Mouse (Mus musculus): ENCODE data around the gene Arhgap35. TPM values are rescaled to one million over a fixed set of nuclear protein-coding genes. Genes with fewer than 3 reads are reported as not detected.

Arhgap35 gene
- polyA plus RNA-seq, 1 experiment from 2014 or later = 32.2 TPM

DNA sequence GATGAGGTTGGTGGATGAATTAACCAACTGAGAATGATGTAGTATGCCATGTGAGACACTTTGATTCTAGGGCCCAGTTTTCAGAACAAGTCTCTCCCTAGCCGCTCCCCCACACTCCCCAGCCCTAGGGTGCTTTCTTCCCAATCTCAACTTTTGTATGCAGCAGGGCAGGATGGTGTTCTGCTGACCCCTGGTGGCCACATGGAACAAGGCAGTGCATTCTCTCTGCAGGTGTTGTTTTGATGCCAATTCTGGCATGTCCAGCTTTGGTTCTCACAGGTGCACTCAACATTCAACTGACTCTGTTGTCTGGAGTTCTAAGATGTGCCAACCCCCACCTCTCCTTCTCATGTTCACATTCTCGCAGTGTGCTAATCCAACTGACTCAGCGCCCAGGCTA, 123.0 kb downstream of the Arhgap35 start:
- H3K9me3 ChIP-seq (replicated peaks; ENCODE audit: control insufficient read depth, low read length, poor library complexity, severe bottlenecking) = no peaks in the 10 kb centered on the region
- no peaks in the 10 kb centered on the region for H3K27me3 ChIP-seq (ENCODE audit: control insufficient read depth, insufficient read depth, low read depth, low read length)
- H3K4me3 ChIP-seq (ENCODE audit: low read depth, low read length) = no peak overlapping the region
- no peaks in the 10 kb centered on the region for H3K4me1 ChIP-seq (ENCODE audit: control insufficient read depth, insufficient read depth, low read length)
- H3K36me3 ChIP-seq (ENCODE audit: control insufficient read depth, insufficient read depth, low read length) = peaks cover 11% of the 10 kb centered on the region
- no peak overlapping the region for H3K9ac ChIP-seq (ENCODE audit: low read depth, low read length)
- no peak overlapping the region for H3K4me2 ChIP-seq (ENCODE audit: low read length)
- no peak overlapping the region for H3K27ac ChIP-seq (ENCODE audit: low read length)
- 29% methylated on average over 3 of the region's 3 CpGs for WGBS
- peak; percentile 38 for ATAC-seq

DNA sequence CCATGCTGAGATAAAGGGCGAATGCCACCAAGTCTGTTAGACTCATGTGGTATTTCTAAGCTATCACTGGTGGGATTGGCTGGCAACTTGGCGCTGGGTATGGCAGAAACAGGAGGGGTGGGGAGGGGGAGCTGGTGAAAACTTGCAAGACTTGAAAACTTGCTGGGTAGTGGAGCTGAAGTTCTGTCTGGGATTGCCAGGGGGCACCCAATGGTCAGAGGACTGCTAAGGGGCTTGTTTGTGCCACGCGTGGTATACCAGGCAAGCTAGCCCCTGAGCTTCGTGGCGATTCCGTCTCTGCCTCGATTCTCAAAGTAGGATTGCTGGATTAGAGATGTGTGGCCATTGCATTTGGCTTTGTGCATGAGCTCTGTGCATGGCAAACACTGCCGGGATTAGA, 124.8 kb downstream of the Arhgap35 start:
- Histone ChIP-seq H3K4me3 (ENCODE audit: low read depth, low read length) (no peak overlapping the region), H3K9ac (ENCODE audit: low read depth, low read length) (no peak overlapping the region), H3K27me3 (ENCODE audit: control insufficient read depth, insufficient read depth, low read depth, low read length) (no peaks in the 10 kb centered on the region), H3K9me3 (replicated peaks; ENCODE audit: control insufficient read depth, low read length, poor library complexity, severe bottlenecking) (no peaks in the 10 kb centered on the region), H3K27ac (ENCODE audit: low read length) (no peak overlapping the region), H3K4me2 (ENCODE audit: low read length) (no peak overlapping the region), H3K4me1 (ENCODE audit: control insufficient read depth, insufficient read depth, low read length) (no peaks in the 10 kb centered on the region), H3K36me3 (ENCODE audit: control insufficient read depth, insufficient read depth, low read length) (no peaks in the 10 kb centered on the region)
- ATAC-seq = no peak
- 90% methylated on average over 9 of the region's 9 CpGs for WGBS

DNA sequence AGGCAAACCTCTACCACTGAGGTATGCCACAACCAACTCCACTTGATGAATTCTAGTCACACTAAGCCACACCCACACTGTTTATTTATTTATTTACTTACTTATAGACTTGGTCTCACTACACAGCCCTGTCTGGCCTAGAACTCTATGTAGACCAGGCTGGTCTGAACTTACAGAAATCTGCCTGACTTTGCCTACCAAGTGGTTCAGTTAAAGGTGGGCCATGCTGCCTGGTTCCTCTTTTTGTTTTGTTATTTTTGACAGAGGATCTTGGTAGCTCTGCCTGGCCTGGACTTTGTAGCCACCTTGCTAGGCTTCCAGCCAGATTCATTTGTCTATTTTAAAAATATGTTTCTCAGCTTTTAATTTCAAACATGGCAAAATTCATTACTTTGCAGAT, 126.0 kb downstream of the Arhgap35 start:
- Histone ChIP-seq H3K9me3 (replicated peaks; ENCODE audit: control insufficient read depth, low read length, poor library complexity, severe bottlenecking) (no peaks in the 10 kb centered on the region), H3K27ac (ENCODE audit: low read length) (no peak overlapping the region), H3K4me1 (ENCODE audit: control insufficient read depth, insufficient read depth, low read length) (no peaks in the 10 kb centered on the region), H3K27me3 (ENCODE audit: control insufficient read depth, insufficient read depth, low read depth, low read length) (no peaks in the 10 kb centered on the region), H3K9ac (ENCODE audit: low read depth, low read length) (no peak overlapping the region), H3K36me3 (ENCODE audit: control insufficient read depth, insufficient read depth, low read length) (no peaks in the 10 kb centered on the region), H3K4me2 (ENCODE audit: low read length) (no peak overlapping the region), H3K4me3 (ENCODE audit: low read depth, low read length) (no peak overlapping the region)
- no peak for ATAC-seq

DNA sequence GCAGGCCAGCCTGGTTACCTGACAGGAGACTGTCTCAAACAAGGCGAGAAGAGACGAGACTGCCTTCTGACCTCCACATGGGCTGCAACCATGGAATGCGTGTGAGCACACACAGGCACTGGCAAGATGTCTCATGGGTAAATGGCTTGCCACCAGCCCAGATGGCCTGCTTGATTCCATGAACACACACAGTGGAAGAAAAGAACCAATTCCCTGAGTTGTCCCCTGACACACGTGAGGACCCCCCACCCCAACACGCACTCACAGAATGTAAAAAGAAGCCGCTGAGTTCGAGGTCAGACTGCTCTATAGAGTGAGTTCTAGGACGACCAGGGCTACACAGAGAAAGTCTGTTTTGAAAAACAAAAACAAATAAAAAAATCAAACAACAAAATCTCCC, 137.2 kb downstream of the Arhgap35 start, which contains the start of gene Npas1:
Gene Npas1, minus strand, starts transcription at position 101 of the 400 bp plus-strand sequence.
- Histone ChIP-seq H3K4me1 (ENCODE audit: control insufficient read depth, insufficient read depth, low read length) (peaks cover 15% of the 10 kb centered on the region), H3K4me3 (ENCODE audit: low read depth, low read length) (peak within 1 kb of the TSS; percentile 39), H3K27me3 (ENCODE audit: control insufficient read depth, insufficient read depth, low read depth, low read length) (peaks cover 47% of the 10 kb centered on the region), H3K9ac (ENCODE audit: low read depth, low read length) (peak within 1 kb of the TSS; percentile 44; the same call in 1 of the 2 replicates), H3K27ac (ENCODE audit: low read length) (no peak within 1 kb of the TSS), H3K36me3 (ENCODE audit: control insufficient read depth, insufficient read depth, low read length) (no peaks in the 10 kb centered on the region), H3K4me2 (ENCODE audit: low read length) (peak within 1 kb of the TSS; percentile 70), H3K9me3 (replicated peaks; ENCODE audit: control insufficient read depth, low read length, poor library complexity, severe bottlenecking) (no peaks in the 10 kb centered on the region)
- no peak for ATAC-seq
- WGBS = 86% methylated on average over 8 of the region's 8 CpGs

DNA sequence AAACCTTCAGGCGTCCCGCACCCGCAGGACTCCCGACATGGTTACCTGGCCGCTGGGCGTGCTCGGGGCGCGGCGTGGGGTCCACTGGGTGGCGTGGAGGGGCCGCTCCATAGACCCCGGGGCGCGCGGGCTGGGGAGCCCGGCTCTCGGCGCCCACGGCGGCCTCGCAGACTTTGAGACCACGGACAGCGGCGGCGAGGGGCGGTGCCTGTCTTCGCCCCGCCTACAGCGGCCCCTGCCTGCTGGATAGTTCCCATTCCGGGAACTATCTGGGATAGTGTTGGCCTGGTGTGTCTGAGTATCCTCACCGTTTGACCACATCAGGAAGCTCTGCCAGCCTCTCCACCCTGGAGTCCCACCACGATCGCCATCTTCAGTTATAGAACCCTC, 138.2 kb downstream of the Arhgap35 start:
- 2% methylated on average over 34 of the region's 34 CpGs for WGBS
- no peak for ATAC-seq
- no peaks in the 10 kb centered on the region for H3K9me3 ChIP-seq (replicated peaks; ENCODE audit: control insufficient read depth, low read length, poor library complexity, severe bottlenecking)
- no peaks in the 10 kb centered on the region for H3K36me3 ChIP-seq (ENCODE audit: control insufficient read depth, insufficient read depth, low read length)
- peak overlapping the region; percentile 44; the same call in 1 of the 2 replicates for H3K9ac ChIP-seq (ENCODE audit: low read depth, low read length)
- peak overlapping the region; percentile 70 for H3K4me2 ChIP-seq (ENCODE audit: low read length)
- peaks cover 15% of the 10 kb centered on the region for H3K4me1 ChIP-seq (ENCODE audit: control insufficient read depth, insufficient read depth, low read length)
- peaks cover 54% of the 10 kb centered on the region for H3K27me3 ChIP-seq (ENCODE audit: control insufficient read depth, insufficient read depth, low read depth, low read length)
- H3K4me3 ChIP-seq (ENCODE audit: low read depth, low read length) = peak overlapping the region; percentile 39
- no peak overlapping the region for H3K27ac ChIP-seq (ENCODE audit: low read length)

DNA sequence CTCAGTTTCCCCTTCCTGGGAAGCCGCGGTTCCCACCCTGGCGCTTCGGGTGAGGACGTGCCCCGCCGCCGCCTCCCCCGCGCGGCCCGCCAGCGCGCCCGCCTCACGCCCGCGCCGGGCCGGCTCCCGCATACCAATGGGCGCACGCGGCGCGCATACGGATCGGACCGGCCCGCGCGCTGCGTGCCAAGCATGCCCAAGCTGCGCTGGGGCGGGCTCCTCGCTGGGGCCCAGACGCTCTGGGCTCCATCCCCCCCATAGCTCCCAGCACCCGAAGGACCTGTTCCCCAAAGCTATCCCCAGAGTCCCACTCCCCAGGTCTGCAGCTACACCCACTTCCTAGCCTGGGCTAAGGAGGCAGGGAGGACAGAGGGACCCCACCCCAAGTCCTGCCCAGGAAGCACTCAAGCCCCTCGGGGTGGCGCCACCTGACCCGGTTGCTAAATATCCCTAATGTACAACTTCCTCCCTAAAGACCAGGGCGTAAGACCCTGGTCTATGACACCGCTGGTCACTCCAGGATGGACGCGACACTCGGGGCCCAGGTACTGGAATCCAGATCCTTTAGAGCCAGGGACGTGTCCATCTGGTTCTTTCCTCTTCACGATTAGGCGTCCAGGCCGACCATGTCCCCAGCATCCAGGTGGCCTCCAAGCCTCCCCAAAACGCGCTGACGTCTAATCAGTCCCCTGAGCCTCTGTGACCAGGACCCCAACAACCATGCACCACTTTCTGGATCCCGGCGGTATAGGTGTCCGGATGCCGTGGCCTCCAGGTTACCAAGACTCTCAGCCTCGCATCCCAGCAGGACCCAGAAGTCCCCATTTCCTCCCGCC, 138.8 kb downstream of the Arhgap35 start:
- H3K9me3 ChIP-seq (replicated peaks; ENCODE audit: control insufficient read depth, low read length, poor library complexity, severe bottlenecking) = no peaks in the 10 kb centered on the region
- H3K4me3 ChIP-seq (ENCODE audit: low read depth, low read length) = peak overlapping the region; percentile 39
- H3K27me3 ChIP-seq (ENCODE audit: control insufficient read depth, insufficient read depth, low read depth, low read length) = peaks cover 57% of the 10 kb centered on the region
- no peak overlapping the region for H3K27ac ChIP-seq (ENCODE audit: low read length)
- 2% methylated on average over 40 of the region's 59 CpGs for WGBS
- peaks cover 15% of the 10 kb centered on the region for H3K4me1 ChIP-seq (ENCODE audit: control insufficient read depth, insufficient read depth, low read length)
- peak; percentile 46; the same call in 1 of the 2 replicates for ATAC-seq
- H3K36me3 ChIP-seq (ENCODE audit: control insufficient read depth, insufficient read depth, low read length) = no peaks in the 10 kb centered on the region
- H3K4me2 ChIP-seq (ENCODE audit: low read length) = peak overlapping the region; percentile 70
- peak overlapping the region; percentile 44 for H3K9ac ChIP-seq (ENCODE audit: low read depth, low read length)

DNA sequence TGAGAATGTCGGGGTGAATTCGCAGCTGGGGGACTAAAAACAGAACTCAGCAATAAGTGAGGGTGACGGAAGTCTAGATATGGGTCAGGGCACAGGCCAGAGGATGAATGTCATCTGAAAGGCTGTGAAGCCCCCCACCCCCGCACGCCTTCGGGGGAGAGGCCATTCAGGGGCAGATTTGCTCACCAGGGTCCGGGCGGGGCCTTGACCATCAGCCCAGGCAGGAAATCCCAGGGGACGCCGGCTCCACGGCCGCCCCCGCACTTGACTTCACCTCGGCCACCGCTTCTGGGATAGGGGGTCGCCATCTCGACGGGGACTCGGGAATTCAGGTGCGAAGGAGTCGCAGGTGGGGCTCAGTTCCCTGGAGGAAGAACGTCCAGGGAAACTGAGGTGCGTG, 139.5 kb downstream of the Arhgap35 start:
- WGBS = 5% methylated on average over 23 of the region's 23 CpGs
- Histone ChIP-seq H3K36me3 (ENCODE audit: control insufficient read depth, insufficient read depth, low read length) (no peaks in the 10 kb centered on the region), H3K4me3 (ENCODE audit: low read depth, low read length) (peak overlapping the region; percentile 39), H3K4me2 (ENCODE audit: low read length) (peak overlapping the region; percentile 70), H3K9me3 (replicated peaks; ENCODE audit: control insufficient read depth, low read length, poor library complexity, severe bottlenecking) (no peaks in the 10 kb centered on the region), H3K27me3 (ENCODE audit: control insufficient read depth, insufficient read depth, low read depth, low read length) (peaks cover 57% of the 10 kb centered on the region), H3K4me1 (ENCODE audit: control insufficient read depth, insufficient read depth, low read length) (peaks cover 15% of the 10 kb centered on the region), H3K27ac (ENCODE audit: low read length) (no peak overlapping the region), H3K9ac (ENCODE audit: low read depth, low read length) (peak overlapping the region; percentile 38)
- ATAC-seq = no peak

DNA sequence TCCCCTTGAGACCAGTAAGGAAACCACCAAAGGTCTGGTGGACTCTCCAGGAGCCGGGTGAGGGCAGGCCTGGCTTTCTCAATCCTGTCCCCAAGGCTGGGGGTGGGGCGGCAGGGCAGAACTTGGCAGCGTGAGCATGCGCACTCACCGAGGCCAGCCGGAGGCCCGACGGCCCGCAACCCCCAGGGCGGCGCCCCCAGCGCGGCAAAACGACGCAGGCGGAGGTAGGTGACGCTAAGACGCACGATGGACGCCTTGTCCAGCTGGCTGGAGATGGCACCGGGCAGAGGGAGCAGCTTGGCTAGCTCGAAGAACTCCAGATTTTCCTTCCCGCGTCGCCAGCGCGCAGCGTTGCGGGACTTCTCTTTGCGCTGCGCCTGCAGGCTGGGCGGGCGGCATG, 140.3 kb downstream of the Arhgap35 start:
- Histone ChIP-seq H3K27me3 (ENCODE audit: control insufficient read depth, insufficient read depth, low read depth, low read length) (peaks cover 59% of the 10 kb centered on the region), H3K4me2 (ENCODE audit: low read length) (peak overlapping the region; percentile 41), H3K9ac (ENCODE audit: low read depth, low read length) (no peak overlapping the region), H3K36me3 (ENCODE audit: control insufficient read depth, insufficient read depth, low read length) (no peaks in the 10 kb centered on the region), H3K9me3 (replicated peaks; ENCODE audit: control insufficient read depth, low read length, poor library complexity, severe bottlenecking) (no peaks in the 10 kb centered on the region), H3K4me1 (ENCODE audit: control insufficient read depth, insufficient read depth, low read length) (peaks cover 15% of the 10 kb centered on the region), H3K27ac (ENCODE audit: low read length) (no peak overlapping the region), H3K4me3 (ENCODE audit: low read depth, low read length) (peak overlapping the region; percentile 20; the same call in 1 of the 2 replicates)
- no peak for ATAC-seq
- WGBS = 4% methylated on average over 33 of the region's 33 CpGs

DNA sequence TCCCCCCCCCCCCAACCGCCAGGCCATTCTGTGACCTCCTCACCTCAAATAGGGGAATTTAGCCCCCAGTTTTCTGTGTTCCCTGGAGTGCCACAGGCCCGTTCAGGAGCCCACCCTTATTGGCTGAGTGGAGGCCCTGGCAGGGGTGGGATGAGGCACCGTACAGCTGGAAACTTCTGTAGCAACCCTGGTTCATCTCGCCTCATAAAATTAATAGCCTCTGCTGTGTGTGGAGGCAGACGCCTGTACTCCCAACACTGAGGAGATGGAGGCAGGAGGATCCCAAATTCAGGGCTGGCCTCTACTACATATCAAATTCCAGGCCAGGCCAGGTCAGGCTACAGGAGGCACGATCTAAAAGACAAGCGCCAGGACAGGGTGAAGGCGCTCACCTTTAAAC, 140.9 kb downstream of the Arhgap35 start:
- no peak overlapping the region for H3K27ac ChIP-seq (ENCODE audit: low read length)

More for the DNA sequence above, 140.9 kb downstream of the Arhgap35 start:
- ATAC-seq = no peak
- Histone ChIP-seq H3K4me2 (ENCODE audit: low read length) (no peak overlapping the region), H3K36me3 (ENCODE audit: control insufficient read depth, insufficient read depth, low read length) (no peaks in the 10 kb centered on the region), H3K4me1 (ENCODE audit: control insufficient read depth, insufficient read depth, low read length) (peaks cover 15% of the 10 kb centered on the region), H3K27me3 (ENCODE audit: control insufficient read depth, insufficient read depth, low read depth, low read length) (peaks cover 60% of the 10 kb centered on the region), H3K9ac (ENCODE audit: low read depth, low read length) (no peak overlapping the region), H3K9me3 (replicated peaks; ENCODE audit: control insufficient read depth, low read length, poor library complexity, severe bottlenecking) (no peaks in the 10 kb centered on the region), H3K4me3 (ENCODE audit: low read depth, low read length) (no peak overlapping the region)
- WGBS = 70% methylated on average over 8 of the region's 8 CpGs
